Mouse (Mus musculus): ENCODE measurements around the gene 1700067P10Rik.

GRCm38 (mm10) chr17:48095718-48096121, 6.6 kb downstream of the 1700067P10Rik start:
- TF ChIP-seq CTCF (IDR thresholded peaks at IDR 0.05; ENCODE audit: low read depth, low read length), result no peak
- no peak for TF ChIP-seq TAL1 (conservative IDR thresholded peaks at IDR 0.05; ENCODE audit: low read depth, low read length)
- TF ChIP-seq POLR2AphosphoS5 (IDR thresholded peaks at IDR 0.05; ENCODE audit: insufficient replicate concordance, low read depth, low read length), result no peak
- TF ChIP-seq GATA1 (IDR thresholded peaks at IDR 0.05; ENCODE audit: borderline replicate concordance, low read length), result no peak
- TF ChIP-seq GATA2 (IDR thresholded peaks at IDR 0.05; ENCODE audit: borderline replicate concordance, low read depth, low read length), result no peak
